Mouse (Mus musculus) CH12.LX (cell line): ENCODE measurements around the gene Dab2. TPM values are rescaled to one million over a fixed set of nuclear protein-coding genes. Genes with fewer than 3 reads are reported as not detected.
A peak's percentile ranks its signal among the peaks of the same experiment; 100 is the strongest.

ENCODE experiments used
- DNase-seq: peaks from one replicate; pipeline ENCODE4 v3.0.0-alpha.2; 2013; ENCODE audit errors: extremely low read depth
- H3K27ac ChIP-seq: 2 replicates; pipeline ENCODE4 v1.5.1; 2012; ENCODE audit warnings: low read depth, mild to moderate bottlenecking, control low read depth, moderate library complexity; ENCODE audit not compliant: insufficient read depth
- H3K27me3 ChIP-seq: replicated peaks from 2 replicates; pipeline ENCODE3; 2012; ENCODE audit warnings: inconsistent platforms
- H3K36me3 ChIP-seq, 2 experiments: replicated peaks in 1 of 2; 2 replicates each; pipeline versions ENCODE3 to v1.6.1; 2012; ENCODE audit warnings: inconsistent platforms in 1 of 2, low read length in 1 of 2, mild to moderate bottlenecking in 1 of 2, mixed read lengths in 1 of 2, moderate library complexity in 1 of 2; ENCODE audit not compliant: control insufficient read depth in 1 of 2, insufficient read depth in 1 of 2
- H3K4me1 ChIP-seq, 2 experiments: 2 replicates each; pipeline ENCODE4 v1.6.1; 2012; ENCODE audit warnings: inconsistent platforms in 1 of 2, moderate library complexity in 1 of 2; ENCODE audit not compliant: insufficient read depth in 2 of 2, control insufficient read depth in 1 of 2
- H3K4me2 ChIP-seq: 2 replicates; pipeline ENCODE4 v1.6.1; 2012; ENCODE audit warnings: low read depth, mild to moderate bottlenecking, control low read depth; ENCODE audit not compliant: poor library complexity, insufficient read depth, severe bottlenecking
- H3K4me3 ChIP-seq, 3 experiments: fragments of 150-350 bp in 1 of 3; sonication (generic) in 1 of 3; replicated peaks in 1 of 3; 2 replicates each; pipeline versions ENCODE3 to v1.5.1; 2011 to 2012; ENCODE audit warnings: low read depth in 2 of 3, low read length in 2 of 3, mild to moderate bottlenecking in 2 of 3, moderate library complexity in 2 of 3, control low read depth in 1 of 3, improper control_type of control experiment in 1 of 3, inconsistent platforms in 1 of 3, mixed read lengths in 1 of 3; ENCODE audit not compliant: poor library complexity in 1 of 3
- H3K79me2 ChIP-seq: replicated peaks from 2 replicates; pipeline ENCODE4 v1.6.1; 2012; ENCODE audit warnings: mild to moderate bottlenecking, moderate library complexity; ENCODE audit not compliant: control insufficient read depth, poor library complexity, insufficient read depth, severe bottlenecking; ENCODE audit errors: extremely low read depth
- H3K9ac ChIP-seq: 2 replicates; pipeline ENCODE4 v1.6.1; 2012; ENCODE audit warnings: low read depth, mild to moderate bottlenecking, control low read depth, moderate library complexity; ENCODE audit not compliant: insufficient read depth
- H3K9me3 ChIP-seq: replicated peaks from 2 replicates; pipeline ENCODE3; 2012; ENCODE audit warnings: low read length, inconsistent platforms, mixed read lengths
- CHD2 ChIP-seq: IDR thresholded peaks from 2 replicates; pipeline ENCODE4 v1.6.1; 2011; ENCODE audit warnings: low read length, improper control_type of control experiment
- E2F4 ChIP-seq: IDR thresholded peaks from 2 replicates; pipeline ENCODE4 v1.6.1; 2011; ENCODE audit warnings: low read depth, low read length, improper control_type of control experiment; ENCODE audit not compliant: insufficient replicate concordance
- ELF1 ChIP-seq: IDR thresholded peaks from 2 replicates; pipeline ENCODE4 v1.6.1; 2014; ENCODE audit warnings: low read depth, mild to moderate bottlenecking, inconsistent platforms, low read length, improper control_type of control experiment
- EP300 ChIP-seq: IDR thresholded peaks from 2 replicates; pipeline ENCODE4 v1.6.1; 2011; ENCODE audit warnings: low read length, improper control_type of control experiment
- GABPA ChIP-seq: IDR thresholded peaks from 2 replicates; pipeline ENCODE4 v1.6.1; 2012; ENCODE audit warnings: low read depth, low read length, improper control_type of control experiment, inconsistent platforms; ENCODE audit not compliant: insufficient replicate concordance
- HCFC1 ChIP-seq: IDR thresholded peaks from 2 replicates; pipeline ENCODE4 v1.6.1; 2012; ENCODE audit warnings: low read depth, mild to moderate bottlenecking, inconsistent platforms, low read length, improper control_type of control experiment
- IRF4 ChIP-seq: IDR thresholded peaks from 2 replicates; pipeline ENCODE4 v1.6.1; 2014; ENCODE audit warnings: low read depth, mild to moderate bottlenecking, inconsistent platforms, low read length, improper control_type of control experiment
- JUN ChIP-seq: IDR thresholded peaks from 2 replicates; pipeline ENCODE4 v1.6.1; 2011; ENCODE audit warnings: low read depth, mild to moderate bottlenecking, low read length, improper control_type of control experiment, moderate library complexity; ENCODE audit not compliant: insufficient read depth
- JUND ChIP-seq: conservative IDR thresholded peaks from 2 replicates; pipeline ENCODE4 v1.6.1; 2011; ENCODE audit warnings: low read depth, low read length, improper control_type of control experiment
- MAX ChIP-seq: IDR thresholded peaks from 2 replicates; pipeline ENCODE4 v1.6.1; 2011; ENCODE audit warnings: low read length, improper control_type of control experiment
- MAZ ChIP-seq: IDR thresholded peaks from 2 replicates; pipeline ENCODE4 v1.6.1; 2012; ENCODE audit warnings: low read depth, mild to moderate bottlenecking, inconsistent platforms, low read length, improper control_type of control experiment, moderate library complexity
- NELFE ChIP-seq: IDR thresholded peaks from 2 replicates; pipeline ENCODE4 v1.6.1; 2011; ENCODE audit warnings: low read depth, low read length, improper control_type of control experiment
- PAX5 ChIP-seq: IDR thresholded peaks from 2 replicates; pipeline ENCODE4 v1.6.1; 2012; ENCODE audit warnings: low read length, inconsistent platforms, mixed read lengths
- TCF12 ChIP-seq: IDR thresholded peaks from 2 replicates; pipeline ENCODE4 v1.6.1; 2014; ENCODE audit warnings: low read depth, mild to moderate bottlenecking, inconsistent platforms, low read length, improper control_type of control experiment
- USF2 ChIP-seq: conservative IDR thresholded peaks from 2 replicates; pipeline ENCODE4 v1.6.1; 2011; ENCODE audit warnings: low read depth, low read length, improper control_type of control experiment
- ZC3H11A ChIP-seq: IDR thresholded peaks from 2 replicates; pipeline ENCODE4 v1.6.1; 2012; ENCODE audit warnings: low read depth, mild to moderate bottlenecking, inconsistent platforms, low read length, improper control_type of control experiment
- ZKSCAN1 ChIP-seq: IDR thresholded peaks from 2 replicates; pipeline ENCODE4 v1.6.1; 2012; ENCODE audit warnings: low read depth, inconsistent platforms, low read length, improper control_type of control experiment, borderline replicate concordance
- ZMIZ1 ChIP-seq: IDR thresholded peaks from 2 replicates; pipeline ENCODE4 v1.6.1; 2012; ENCODE audit warnings: low read depth, mild to moderate bottlenecking, inconsistent platforms, low read length, improper control_type of control experiment
- dilution Hi-C: fragments of 300-500 bp; cut with MboI; formaldehyde crosslinking; loops from 2 replicates; pipeline ENCODE4 v1.14.3; 2020; ENCODE audit warnings: low sequenced_read_pairs; ENCODE audit not compliant: extremely low pct_unique_long_range_greater_than_20kb, extremely low pct_ligation_motif_present
- in situ Hi-C: fragments of 300-500 bp; cut with MboI; formaldehyde crosslinking; loops from 3 replicates; pipeline ENCODE4 v1.14.3; 2019; ENCODE audit warnings: low sequenced_read_pairs, low pct_ligation_motif_present, low pct_unique_long_range_greater_than_20kb, mixed read lengths
- polyA plus RNA-seq: library from polyadenylated mRNA; unstranded; fragments of >175 nt; gene quantifications from 2 replicates; pipeline ENCODE4 v1.2.1, GENCODE M21; 2012; ENCODE audit warnings: low read depth; ENCODE audit not compliant: insufficient read length
- total RNA-seq, 2 experiments: library from RNA; depleted of rRNA; stranded (reverse); fragments of 300-350 nt in 1 of 2; fragments of >200 nt in 1 of 2; gene quantifications; 2 replicates each; pipeline ENCODE4 v1.2.3; 2012 to 2014

Dab2 gene
- total and polyA plus RNA-seq, 3 experiments, result 0.17 TPM; not detected in 1

DNA sequence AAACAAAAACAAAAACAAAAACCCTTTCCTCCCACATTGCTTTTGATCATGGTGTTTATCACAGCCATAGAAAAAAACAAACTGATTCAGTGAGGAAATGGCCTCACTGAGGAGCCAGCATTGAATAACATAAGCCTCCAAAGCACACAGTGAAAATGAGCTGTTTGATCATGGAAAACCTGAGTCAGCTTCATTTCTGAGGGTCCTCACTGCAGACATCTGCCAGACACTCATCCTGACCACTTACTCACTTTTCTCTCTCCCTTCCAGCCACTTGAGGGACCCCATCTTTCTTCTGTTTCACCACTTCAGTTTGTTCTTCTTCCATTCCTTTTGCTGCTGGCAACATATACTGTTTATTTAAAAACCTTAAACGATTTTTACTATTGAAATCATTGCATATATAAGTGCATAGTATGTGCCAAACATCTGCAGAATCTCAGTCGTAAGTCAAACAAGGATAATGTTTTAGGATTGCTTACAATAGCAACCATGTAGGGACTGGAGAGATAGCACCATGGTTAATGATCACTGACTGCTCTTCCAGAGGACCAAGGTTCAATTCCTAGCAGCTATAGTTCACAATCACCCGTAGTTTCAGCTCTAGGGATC is 32.3 kb upstream of the Dab2 start:
- DNase-seq, result peak; percentile 5
- Histone ChIP-seq H3K4me3 (no peak overlapping the region), H3K9me3 (no peaks in the 10 kb centered on the region)

DNA sequence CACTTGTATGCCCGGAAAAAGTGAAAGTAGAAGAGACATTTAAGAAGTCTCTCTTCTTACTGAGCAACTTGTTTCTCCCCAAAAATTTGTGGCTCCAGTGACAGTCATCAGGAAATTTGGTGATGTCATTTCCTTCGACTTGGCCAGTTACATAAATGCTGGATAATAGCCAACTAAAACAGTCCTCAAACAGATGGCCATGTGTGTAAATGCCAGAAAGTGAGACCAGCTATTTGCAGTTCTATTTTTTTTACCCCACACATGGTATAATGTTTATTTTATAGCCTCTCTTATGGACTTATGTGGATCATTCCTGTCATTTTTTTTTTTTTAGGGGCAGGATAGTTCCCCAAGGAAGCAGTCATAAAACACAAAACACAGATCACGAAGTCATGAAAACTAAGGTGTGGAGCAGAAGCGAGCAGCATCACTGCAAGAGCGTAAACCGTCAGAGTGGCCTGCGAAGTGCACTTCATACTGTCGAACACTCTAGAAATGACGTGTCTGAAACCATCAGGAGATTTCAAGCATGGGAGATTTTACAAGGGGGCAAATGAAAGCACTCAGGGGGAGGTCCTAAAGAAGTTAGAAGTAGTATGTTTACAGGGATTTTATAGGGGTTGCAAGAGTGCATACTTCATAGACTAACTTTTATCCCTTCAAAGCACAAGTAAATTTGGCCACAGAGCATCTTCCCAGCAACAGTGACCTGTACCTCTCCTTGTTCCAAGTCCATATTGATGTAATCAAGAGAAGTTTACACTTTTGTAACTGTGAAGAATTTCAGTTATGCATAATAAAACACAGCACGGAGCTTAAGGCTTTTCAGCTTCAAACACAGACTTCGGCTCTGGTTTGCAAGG is 20.8 kb upstream of the Dab2 start:
- in situ Hi-C loops (no loop called here), dilution Hi-C loops (no loop called here)

More for the DNA sequence above, 32.3 kb upstream of the Dab2 start:
- Histone ChIP-seq H3K36me3 (no peaks in the 10 kb centered on the region), H3K79me2 (no peaks in the 10 kb centered on the region), H3K4me1 (peaks cover 0 to 4% of the 10 kb centered on the region in 2 experiments; a peak in 1 of 4 replicates), H3K4me2 (no peak overlapping the region), H3K9ac (no peak overlapping the region), H3K27ac (no peak overlapping the region), H3K27me3 (no peaks in the 10 kb centered on the region)
- in situ Hi-C loops, result no loop called here
- dilution Hi-C loops, result no loop called here
- TF ChIP-seq ZMIZ1 (no peak), ELF1 (no peak), E2F4 (no peak), JUND (no peak)

DNA sequence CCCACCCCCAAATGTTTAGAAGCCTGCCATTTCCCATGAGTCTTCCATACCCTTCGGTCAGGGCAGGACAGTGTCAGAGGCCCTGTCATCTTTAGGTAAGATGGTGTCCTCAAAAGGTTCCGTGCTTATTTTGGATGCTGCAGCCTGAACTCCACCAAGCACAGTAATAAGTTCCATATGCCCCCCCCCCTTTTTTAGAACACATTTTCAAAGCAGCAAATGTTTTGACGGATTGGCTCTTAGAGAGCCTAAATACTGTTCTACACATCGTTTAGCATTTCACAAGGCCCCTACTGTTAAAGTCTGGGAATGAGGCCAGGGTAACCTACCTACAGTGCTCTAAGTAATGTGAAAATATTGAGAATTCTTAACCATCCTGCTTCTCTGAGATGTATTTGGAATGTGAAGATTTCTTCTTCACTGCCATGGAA is 19.6 kb upstream of the Dab2 start:
- Histone ChIP-seq H3K4me1 (peaks cover 0 to 7% of the 10 kb centered on the region in 2 experiments; a peak in 1 of 4 replicates), H3K27ac (no peak overlapping the region), H3K79me2 (no peaks in the 10 kb centered on the region), H3K9me3 (no peaks in the 10 kb centered on the region), H3K9ac (no peak overlapping the region), H3K4me3 (no peak overlapping the region), H3K36me3 (no peaks in the 10 kb centered on the region), H3K27me3 (no peaks in the 10 kb centered on the region), H3K4me2 (no peak overlapping the region)
- DNase-seq, result no peak
- in situ Hi-C loops, result no loop called here
- dilution Hi-C loops, result no loop called here
- TF ChIP-seq MAZ, result no peak
- TF ChIP-seq CHD2, result no peak
- TF ChIP-seq GABPA, result no peak
- no peak for TF ChIP-seq NELFE
- no peak for TF ChIP-seq ZMIZ1
- TF ChIP-seq MAX, result no peak
- no peak for TF ChIP-seq ZC3H11A
- TF ChIP-seq ZKSCAN1, result no peak
- TF ChIP-seq JUN, result no peak
- no peak for TF ChIP-seq ELF1

More for the DNA sequence above, 20.8 kb upstream of the Dab2 start:
- TF ChIP-seq JUN, result peak; percentile 66
- TF ChIP-seq TCF12, result no peak
- no peak for TF ChIP-seq MAZ
- peak; percentile 71 for TF ChIP-seq JUND
- TF ChIP-seq USF2, result no peak
- TF ChIP-seq PAX5, result no peak
- no peak for TF ChIP-seq HCFC1
- TF ChIP-seq IRF4, result peak; percentile 95
- TF ChIP-seq EP300, result peak; percentile 34; the same call in 1 of the 2 replicates
- H3K4me3 ChIP-seq, result no peak overlapping the region
- H3K27ac ChIP-seq, result no peak overlapping the region
- H3K9me3 ChIP-seq, result no peaks in the 10 kb centered on the region
- H3K36me3 ChIP-seq, result no peaks in the 10 kb centered on the region
- peak; percentile 17 for DNase-seq
- 0 out of 2 replicates have a peak overlapping the region, but pooled peaks have one; percentile 6 for H3K9ac ChIP-seq
- H3K4me1 ChIP-seq, result peaks cover 0 to 7% of the 10 kb centered on the region in 2 experiments; a peak in 1 of 4 replicates
- H3K4me2 ChIP-seq, result peak overlapping the region; percentile 44
- no peaks in the 10 kb centered on the region for H3K79me2 ChIP-seq
- no peaks in the 10 kb centered on the region for H3K27me3 ChIP-seq
